Mouse (Mus musculus) layer of hippocampus, adult 9-11 months (tissue): ENCODE data around the gene Sectm1a.
"Not testable (repeated sequence)": the region's sequence is repeated elsewhere in the genome, so short reads cannot be mapped to it uniquely, and the experiment has no call there.

Source experiments
- DNase-seq: peaks from one replicate; pipeline ENCODE4 v3.0.0; 2022

Gene Sectm1a

DNA sequence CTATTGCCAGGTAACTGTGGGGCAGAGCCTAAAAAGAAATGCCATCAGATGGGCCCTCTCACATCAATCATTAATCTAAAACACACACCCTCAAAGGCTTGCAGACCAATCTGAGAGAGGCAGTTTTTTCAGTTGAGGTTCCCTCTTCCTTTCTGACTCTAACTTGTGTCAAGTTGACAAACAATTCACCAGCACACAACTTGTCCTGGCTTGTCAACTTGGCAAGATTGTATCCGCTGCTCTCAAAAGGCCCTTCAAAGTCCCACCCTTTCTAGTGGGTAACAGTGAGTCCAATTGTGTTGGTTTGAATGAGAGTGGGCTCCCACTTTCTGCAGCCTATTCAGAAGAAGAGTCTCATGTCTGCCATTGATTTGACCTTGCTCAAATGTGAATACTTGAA, 35.7 kb downstream of the Sectm1a start:
- no peak for DNase-seq

DNA sequence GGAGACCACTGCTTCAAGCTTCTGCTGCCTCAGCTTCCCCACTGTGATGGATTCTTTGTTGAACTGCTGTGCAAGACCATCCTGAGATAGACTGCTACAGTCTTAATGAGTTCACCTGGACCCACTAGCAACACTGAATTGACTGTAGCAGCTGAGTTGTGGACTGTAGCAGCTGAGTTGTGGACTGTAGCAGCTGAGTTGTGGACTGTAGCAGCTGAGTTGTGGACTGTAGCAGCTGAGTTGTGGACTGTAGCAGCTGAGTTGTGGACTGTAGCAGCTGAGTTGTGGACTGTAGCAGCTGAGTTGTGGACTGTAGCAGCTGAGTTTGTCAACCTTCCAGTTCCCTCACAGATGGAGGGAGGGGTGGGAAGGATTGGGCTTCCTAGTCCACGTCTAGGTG, 38.0 kb downstream of the Sectm1a start:
- not testable (repeated sequence) for DNase-seq

DNA sequence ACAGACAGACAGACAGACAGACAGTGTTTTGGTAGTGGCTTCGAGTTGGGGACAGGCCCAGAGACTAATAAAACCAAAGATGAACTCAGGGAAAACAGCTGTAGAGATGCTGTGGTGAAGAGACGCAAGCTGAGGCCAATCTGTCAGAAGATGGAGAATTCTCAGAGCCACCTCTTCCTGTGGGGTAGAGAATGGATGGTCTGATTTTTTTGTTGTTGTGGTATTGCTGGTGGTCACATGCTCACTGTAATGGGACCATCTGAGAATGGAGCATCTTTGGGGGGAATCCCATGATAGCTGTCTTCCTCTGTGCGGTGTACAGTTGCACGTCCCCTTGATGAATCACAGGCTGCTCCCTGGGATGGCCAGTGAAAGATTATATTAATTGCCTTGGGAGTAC, 38.5 kb downstream of the Sectm1a start:
- DNase-seq, result no peak

DNA sequence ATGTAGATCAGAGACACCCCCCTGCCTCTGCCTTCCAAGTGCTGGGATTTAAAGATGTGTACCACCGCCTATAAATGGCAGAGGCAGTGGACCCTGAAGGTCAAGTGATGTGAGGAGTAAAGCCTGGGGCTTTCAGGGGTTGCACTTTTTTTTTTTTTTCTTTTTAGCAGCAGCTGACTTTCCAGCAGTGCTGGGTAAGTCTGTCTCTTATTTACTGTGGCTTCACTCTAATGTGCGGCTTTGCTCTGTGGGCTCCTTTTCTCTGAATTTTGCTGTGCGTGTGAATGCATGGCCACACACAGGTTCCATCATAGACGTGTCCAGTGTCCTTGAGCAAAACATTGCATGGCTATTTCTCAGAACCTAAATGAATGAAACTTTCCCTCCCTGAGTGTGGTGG, 39.4 kb downstream of the Sectm1a start:
- DNase-seq, result no peak

DNA sequence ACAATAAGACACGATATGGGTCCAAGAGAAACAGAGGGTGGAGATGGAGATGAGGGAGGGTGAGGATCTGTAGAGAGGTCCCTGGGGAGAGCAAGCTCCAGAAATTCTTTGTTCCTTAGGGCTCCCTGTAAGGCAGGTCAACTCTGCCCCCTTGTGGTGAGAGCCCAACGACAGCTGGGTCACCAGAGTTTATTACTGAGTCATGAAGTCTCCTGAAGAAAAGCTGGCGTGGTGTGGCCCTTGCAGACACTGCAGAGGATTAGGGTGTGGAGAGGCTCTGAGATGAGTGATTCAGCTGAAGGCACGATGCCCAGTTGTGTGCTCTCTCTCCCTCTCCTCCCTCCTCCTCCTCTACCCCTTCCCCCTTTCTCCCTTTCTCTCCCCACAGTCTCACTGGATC, 39.8 kb downstream of the Sectm1a start:
- DNase-seq, result peak; percentile 64

DNA sequence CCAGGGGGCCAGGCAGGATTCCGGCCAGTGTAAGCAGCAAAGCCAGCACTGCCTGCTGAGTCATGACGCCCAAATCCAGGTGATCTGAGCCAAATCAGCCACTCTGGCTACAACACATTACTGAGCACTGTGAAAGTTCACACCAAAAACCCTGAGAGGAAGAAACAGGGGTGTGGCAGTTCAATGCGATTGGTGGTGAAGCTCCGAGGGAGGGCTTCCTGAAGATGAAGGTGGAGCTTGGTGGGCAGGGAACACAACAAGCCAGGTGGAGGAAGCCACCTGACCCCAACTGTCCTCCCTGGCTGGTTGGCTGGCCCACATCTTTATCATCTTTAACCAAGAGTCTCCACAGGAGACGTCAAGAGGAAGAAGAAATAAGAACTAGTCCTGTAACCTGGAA, 41.7 kb downstream of the Sectm1a start, which contains the start of gene Cd7:
Gene Cd7 (minus strand): TSS at position 117 of the 400 bp plus-strand sequence.
- DNase-seq, result no peak

DNA sequence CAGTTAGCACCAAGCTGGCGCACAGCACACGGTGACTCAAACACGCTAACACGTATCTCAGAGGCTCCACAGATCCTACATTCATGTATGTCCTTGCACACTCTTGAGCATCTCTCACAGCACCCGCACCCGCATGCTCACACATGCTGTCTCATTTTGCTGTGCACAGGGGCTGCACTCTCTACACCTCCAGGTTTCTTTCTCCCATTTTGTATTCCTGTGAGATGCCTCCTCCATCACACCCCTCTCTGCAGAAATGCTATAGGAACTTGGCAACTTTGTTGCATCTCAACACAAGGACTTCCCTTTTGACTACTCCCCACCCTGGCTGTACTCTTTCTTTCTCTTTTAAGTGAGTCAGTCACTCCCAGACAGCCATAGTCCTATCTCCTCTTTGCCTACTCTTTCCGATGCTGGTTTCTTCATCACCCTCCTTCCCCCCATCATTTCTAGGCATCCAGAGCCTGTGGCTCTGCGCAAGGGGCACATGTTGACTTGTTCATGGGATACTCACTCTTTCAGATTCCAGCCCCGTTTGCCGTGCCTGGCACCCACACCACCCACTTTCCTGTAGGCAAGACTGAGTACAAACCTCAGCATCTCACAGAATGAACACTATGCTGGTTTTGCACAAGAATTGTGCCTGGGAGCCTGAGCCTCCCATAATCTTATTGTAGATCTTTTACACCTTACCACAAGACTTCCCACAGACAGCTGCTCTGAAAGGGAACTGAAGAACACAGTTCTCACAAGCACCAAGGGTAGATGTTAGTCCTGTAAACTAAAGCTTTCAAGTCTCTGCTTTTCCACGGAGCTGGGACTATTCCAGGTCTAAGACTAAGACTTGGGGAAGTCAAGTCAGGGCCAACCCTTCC, 42.4 kb downstream of the Sectm1a start:
- no peak for DNase-seq

DNA sequence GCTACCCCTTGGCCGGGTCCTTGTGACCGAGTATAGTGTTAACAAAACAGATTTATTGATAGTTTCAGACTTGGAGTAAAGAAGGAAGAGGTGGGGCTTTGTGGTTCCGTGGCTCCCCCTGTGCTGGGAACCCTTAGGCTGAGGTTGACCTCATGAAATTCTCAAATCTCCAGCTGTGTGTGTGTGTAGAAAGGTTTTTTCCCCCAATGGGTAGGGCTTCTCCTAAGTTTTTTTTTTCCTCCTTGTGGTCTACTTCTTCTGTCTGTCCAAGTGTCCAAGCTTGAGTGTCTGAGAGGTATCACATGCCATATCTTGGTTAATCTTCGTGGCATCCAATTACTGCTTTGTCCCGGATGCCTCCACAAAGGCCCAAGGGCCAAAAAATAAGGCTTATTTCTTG, 47.9 kb downstream of the Sectm1a start:
- DNase-seq, result no peak

DNA sequence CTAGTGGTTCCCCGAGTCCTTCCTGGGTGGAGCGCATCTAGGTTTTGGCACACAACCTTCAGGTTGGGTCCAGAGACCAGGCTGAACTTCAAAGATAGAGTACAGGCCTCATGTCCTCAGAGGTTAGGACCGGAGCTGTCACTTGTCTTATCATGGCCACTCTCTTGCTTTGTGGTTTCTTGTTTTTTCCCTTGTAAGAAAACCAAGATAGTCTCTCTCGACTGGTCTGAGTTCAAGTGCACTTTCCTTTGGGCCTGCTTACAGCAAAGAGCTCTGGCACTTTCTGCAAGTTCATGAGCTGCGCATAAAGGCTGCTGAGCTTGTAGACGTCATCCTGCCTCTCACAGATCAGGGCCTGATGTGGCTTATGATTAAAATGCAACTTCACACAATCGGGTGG, 53.8 kb downstream of the Sectm1a start:
- no peak for DNase-seq

DNA sequence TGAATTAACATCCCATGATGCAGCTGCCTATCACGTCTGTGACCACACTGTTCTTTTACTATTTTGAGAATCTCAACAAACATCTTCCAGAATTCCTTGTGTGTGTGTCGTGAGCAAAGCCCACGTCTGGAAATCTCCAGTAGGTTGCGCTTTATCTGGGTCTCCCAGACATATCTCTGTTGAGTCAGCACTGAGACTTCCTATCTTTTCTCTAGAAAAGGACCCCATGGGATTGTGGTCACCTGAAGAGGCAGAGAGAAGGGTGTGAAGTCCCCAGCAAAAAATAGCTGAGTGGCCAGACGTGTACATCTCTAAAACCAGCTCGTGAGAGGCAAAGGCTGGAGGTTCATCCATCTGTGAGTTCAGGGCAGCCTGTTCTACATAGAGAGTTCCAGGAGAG, 56.9 kb downstream of the Sectm1a start:
- DNase-seq, result no peak

DNA sequence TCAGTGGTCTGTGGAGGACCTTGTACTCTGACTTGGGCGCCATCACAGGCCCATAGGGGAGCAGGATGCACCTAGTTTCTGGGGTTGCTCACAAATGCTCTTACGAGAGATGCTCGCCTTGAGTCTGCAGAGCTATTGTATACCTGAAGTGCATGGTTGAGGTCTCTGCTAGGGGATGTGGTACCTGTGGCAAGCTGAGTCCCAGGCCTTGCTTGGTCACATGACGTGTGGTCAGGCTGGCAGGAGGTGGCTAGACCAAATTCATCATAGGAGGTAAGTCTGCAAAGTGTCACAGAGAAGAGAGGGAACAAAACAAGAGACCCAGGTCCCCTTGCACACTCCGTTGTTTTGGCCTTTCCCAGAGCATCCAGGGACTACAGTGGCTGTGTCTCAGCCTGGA, 61.5 kb downstream of the Sectm1a start:
- DNase-seq, result no peak

DNA sequence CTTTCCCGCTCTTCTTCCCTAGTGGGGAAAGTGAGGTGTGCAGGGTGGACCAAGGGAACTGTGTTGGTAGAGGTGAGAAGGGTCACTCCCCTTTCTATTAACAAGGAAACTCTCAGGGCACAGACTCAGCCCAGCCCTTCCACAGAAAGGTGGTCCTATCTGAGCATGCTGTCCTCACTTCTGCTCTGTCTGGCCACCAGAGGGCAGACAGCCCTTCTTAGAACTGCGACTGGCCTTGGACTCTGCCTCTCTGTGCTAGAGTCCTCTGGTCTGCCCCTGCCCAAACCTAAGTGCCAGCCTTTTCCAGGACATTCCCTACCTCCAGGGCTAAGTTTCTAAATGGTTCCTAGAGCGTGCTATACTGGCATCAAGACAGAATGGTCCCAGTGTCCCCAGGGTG, 63.3 kb downstream of the Sectm1a start:
- peak; percentile 61 for DNase-seq
